Mouse (Mus musculus) lung, embryonic 14.5 days (tissue): ENCODE data around the gene Akap9. TPM values are rescaled to one million over a fixed set of nuclear protein-coding genes. Genes with fewer than 3 reads are reported as not detected.
A peak's percentile ranks its signal among the peaks of the same experiment; 100 is the strongest.
"Not testable (repeated sequence)": the region's sequence is repeated elsewhere in the genome, so short reads cannot be mapped to it uniquely, and the experiment has no call there.

ENCODE experiments used
- ATAC-seq: fragments of 200-750 bp; cut with Nextera tagmentation; 2 replicates; pipeline ENCODE4 v1.8.0; 2017; ENCODE audit warnings: mild to moderate bottlenecking, moderate TSS enrichment, moderate library complexity; ENCODE audit not compliant: insufficient read depth
- DNase-seq: peaks from one replicate; pipeline ENCODE4 v3.0.0-alpha.2; 2015
- H3K27ac ChIP-seq: fragments of 300-500 bp; sonication (generic); 2 replicates; pipeline ENCODE4 v1.5.1; 2014; ENCODE audit warnings: low read depth, mild to moderate bottlenecking, moderate library complexity
- H3K27me3 ChIP-seq: fragments of 300-500 bp; sonication (generic); 2 replicates; pipeline ENCODE4 v1.6.1; 2014; ENCODE audit warnings: low read length, control low read depth; ENCODE audit not compliant: insufficient read depth
- H3K36me3 ChIP-seq: fragments of 300-500 bp; sonication (generic); 2 replicates; pipeline ENCODE4 v1.6.1; 2014; ENCODE audit warnings: control low read depth; ENCODE audit not compliant: insufficient read depth
- H3K4me1 ChIP-seq: fragments of 300-500 bp; sonication (generic); 2 replicates; pipeline ENCODE4 v1.6.1; 2014; ENCODE audit warnings: antibody characterized with exemption, control low read depth; ENCODE audit not compliant: insufficient read depth
- H3K4me2 ChIP-seq: fragments of 300-500 bp; sonication (generic); 2 replicates; pipeline ENCODE4 v1.6.1; 2014; ENCODE audit warnings: mild to moderate bottlenecking
- H3K4me3 ChIP-seq: fragments of 300-500 bp; sonication (generic); 2 replicates; pipeline ENCODE4 v1.5.1; 2014; ENCODE audit warnings: low read depth, low read length
- H3K9ac ChIP-seq: fragments of 300-500 bp; sonication (generic); 2 replicates; pipeline ENCODE4 v1.6.1; 2014
- H3K9me3 ChIP-seq: fragments of 300-500 bp; sonication (generic); 2 replicates; pipeline ENCODE4 v1.6.1; 2016; ENCODE audit warnings: low read depth, low read length, control low read depth
- CTCF ChIP-seq: IDR thresholded peaks from 2 replicates; pipeline ENCODE4 v1.5.1; 2016; ENCODE audit warnings: antibody characterized with exemption, low read depth
- WGBS: fragments of 180-500 bp; shearing (Covaris S2); extraction: QIAGEN DNeasy Blood & Tissue Kit; methylation state at CpG from one replicate; pipeline ENCODE4 v1.1.7; 2014; 5-methylcytosine and 5-hydroxymethylcytosine counted together
- polyA plus RNA-seq: library from polyadenylated mRNA; unstranded; fragments of >200 nt; fragmentation: Nextera tagmentation; extraction: Ambion mirVana; gene quantifications from 2 replicates; pipeline ENCODE4 v1.2.1, GENCODE M21; 2014

Gene Akap9
- polyA plus RNA-seq, result 94.5 and 97.2 TPM in 2 replicates

GRCm38 (mm10) chr5:3927801-3928689 is at the start of gene Akap9:
Gene Akap9 (plus strand): TSS chr5:3928054.
- peak within 1 kb of the TSS; percentile 88 for H3K4me3 ChIP-seq
- no peak for TF ChIP-seq CTCF
- H3K27me3 ChIP-seq, result no peaks in the 10 kb centered on the region
- ATAC-seq (peak; percentile 90), DNase-seq (peak; percentile 74)
- no peaks in the 10 kb centered on the region for H3K36me3 ChIP-seq
- peak within 1 kb of the TSS; percentile 93 for H3K27ac ChIP-seq
- H3K9ac ChIP-seq, result peak within 1 kb of the TSS; percentile 96
- H3K9me3 ChIP-seq, result no peaks in the 10 kb centered on the region
- H3K4me2 ChIP-seq, result peak within 1 kb of the TSS; percentile 80
- 0 out of 2 replicates have a peak, but pooled peaks cover 10% of the 10 kb centered on the region for H3K4me1 ChIP-seq
- WGBS, result 0% methylated on average over 71 of the region's 82 CpGs

GRCm38 (mm10) chr5:3886862-3887261 is 41.0 kb upstream of the Akap9 start:
- H3K4me3 ChIP-seq, H3K27ac ChIP-seq, H3K27me3 ChIP-seq, H3K9me3 ChIP-seq, H3K9ac ChIP-seq, H3K4me2 ChIP-seq, H3K36me3 ChIP-seq, DNase-seq, ATAC-seq, H3K4me1 ChIP-seq: not testable (repeated sequence)
- WGBS, result 80% methylated on average over 7 of the region's 7 CpGs

- Histone ChIP-seq H3K9me3 (no peaks in the 10 kb centered on the region), H3K4me1 (no peaks in the 10 kb centered on the region), H3K4me3 (no peak overlapping the region), H3K27ac (no peak overlapping the region), H3K4me2 (no peak overlapping the region), H3K9ac (no peak overlapping the region), H3K36me3 (no peaks in the 10 kb centered on the region), H3K27me3 (no peaks in the 10 kb centered on the region)
- DNase-seq (no peak), ATAC-seq (no peak)
- TF ChIP-seq CTCF, result no peak
Observed at GRCm38 (mm10) chr5:3889201-3889600, 38.7 kb upstream of the Akap9 start.

- DNase-seq (peak; percentile 9), ATAC-seq (peak; percentile 99)
- H3K4me1 ChIP-seq, H3K27me3 ChIP-seq, H3K27ac ChIP-seq, H3K36me3 ChIP-seq, H3K9me3 ChIP-seq: not testable (repeated sequence)
- TF ChIP-seq CTCF, result peak; percentile 28; the same call in 1 of the 2 replicates
- H3K4me2 ChIP-seq, result peak within 1 kb of the TSS; percentile 60
- peak within 1 kb of the TSS; percentile 43 for H3K4me3 ChIP-seq
- H3K9ac ChIP-seq, result peak within 1 kb of the TSS; percentile 47
- 0% methylated on average over 7 of the region's 47 CpGs for WGBS
Observed at GRCm38 (mm10) chr5:3893459-3894293, 34.2 kb upstream of the Akap9 start, which contains the start of gene Mterf1a. Gene Mterf1a (minus strand): TSS chr5:3893933.

GRCm38 (mm10) chr5:3894294-3894619 is 33.6 kb upstream of the Akap9 start:
- not testable (repeated sequence) for H3K4me1 ChIP-seq, H3K27ac ChIP-seq, H3K9me3 ChIP-seq, ATAC-seq, H3K9ac ChIP-seq, H3K36me3 ChIP-seq, H3K27me3 ChIP-seq, DNase-seq
- Histone ChIP-seq H3K4me3 (peak overlapping the region; percentile 11; the same call in 1 of the 2 replicates), H3K4me2 (peak overlapping the region; percentile 18; the same call in 1 of the 2 replicates)
- WGBS, result 93% methylated on average over 4 of the region's 4 CpGs

GRCm38 (mm10) chr5:3905471-3905870 is 22.4 kb upstream of the Akap9 start:
- Histone ChIP-seq H3K27me3 (no peaks in the 10 kb centered on the region), H3K4me1 (no peaks in the 10 kb centered on the region), H3K9me3 (no peaks in the 10 kb centered on the region), H3K27ac (no peak overlapping the region), H3K36me3 (no peaks in the 10 kb centered on the region), H3K4me2 (no peak overlapping the region), H3K4me3 (no peak overlapping the region), H3K9ac (no peak overlapping the region)
- 58% methylated on average over 2 of the region's 2 CpGs for WGBS
- no peak for DNase-seq
- ATAC-seq, result no peak
- no peak for TF ChIP-seq CTCF

GRCm38 (mm10) chr5:3922350-3922749 is 5.5 kb upstream of the Akap9 start:
- TF ChIP-seq CTCF, result no peak
- DNase-seq (no peak), ATAC-seq (no peak)
- Histone ChIP-seq H3K27ac (no peak overlapping the region), H3K9ac (no peak overlapping the region), H3K27me3 (no peaks in the 10 kb centered on the region), H3K36me3 (no peaks in the 10 kb centered on the region), H3K4me1 (no peaks in the 10 kb centered on the region), H3K4me2 (no peak overlapping the region), H3K4me3 (no peak overlapping the region), H3K9me3 (no peaks in the 10 kb centered on the region)
- WGBS, result 82% methylated on average over 2 of the region's 2 CpGs
